Mouse (Mus musculus): Measurements from ENCODE around the gene F13a1. TPM values are rescaled to one million over a fixed set of nuclear protein-coding genes. Genes with fewer than 3 reads are reported as not detected.

Gene F13a1
- polyA plus RNA-seq, 1 experiment = 0.73 TPM

GRCm38 (mm10) chr13:36962926-36963325 is 87.1 kb downstream of the F13a1 start:
- DNase-seq (ENCODE audit: low read depth, low spot score) = no peak

GRCm38 (mm10) chr13:36958996-36959395 is 91.0 kb downstream of the F13a1 start:
- WGBS = 50% methylated on average over 3 of the region's 3 CpGs
- DNase-seq (ENCODE audit: low read depth, low spot score) = no peak

- 89% methylated on average over 3 of the region's 3 CpGs for WGBS
- no peak for DNase-seq (ENCODE audit: low read depth, low spot score)
Measured at GRCm38 (mm10) chr13:36954937-36955336, 95.1 kb downstream of the F13a1 start.

- DNase-seq (ENCODE audit: low read depth, low spot score) = no peak
Measured at GRCm38 (mm10) chr13:36953676-36954075, 96.4 kb downstream of the F13a1 start.

GRCm38 (mm10) chr13:36941891-36942290 is 108.2 kb downstream of the F13a1 start:
- DNase-seq (ENCODE audit: low read depth, low spot score) = no peak
- 83% methylated on average over 3 of the region's 3 CpGs for WGBS

GRCm38 (mm10) chr13:36932066-36932465 is 118.0 kb downstream of the F13a1 start:
- no peak for DNase-seq (ENCODE audit: low read depth, low spot score)

GRCm38 (mm10) chr13:36919737-36920136 is 130.3 kb downstream of the F13a1 start:
- DNase-seq (ENCODE audit: low read depth, low spot score) = no peak
- WGBS = 81% methylated on average over 4 of the region's 4 CpGs

More at GRCm38 (mm10) chr13:36932066-36932465, 118.0 kb downstream of the F13a1 start:
- 83% methylated on average over 9 of the region's 9 CpGs for WGBS

GRCm38 (mm10) chr13:36903885-36904284 is 146.2 kb downstream of the F13a1 start:
- 67% methylated on average over 4 of the region's 4 CpGs for WGBS
- DNase-seq (ENCODE audit: low read depth, low spot score) = no peak

- WGBS = 85% methylated on average over 1 of the region's 1 CpGs
Measured at GRCm38 (mm10) chr13:36903447-36903846, 146.6 kb downstream of the F13a1 start.

GRCm38 (mm10) chr13:36901603-36902002 is 148.4 kb downstream of the F13a1 start:
- no peak for DNase-seq (ENCODE audit: low read depth, low spot score)
- 60% methylated on average over 3 of the region's 3 CpGs for WGBS

More at GRCm38 (mm10) chr13:36903447-36903846, 146.6 kb downstream of the F13a1 start:
- DNase-seq (ENCODE audit: low read depth, low spot score) = no peak

- DNase-seq (ENCODE audit: low read depth, low spot score) = no peak
- 57% methylated on average over 3 of the region's 3 CpGs for WGBS
Measured at GRCm38 (mm10) chr13:36901016-36901415, 149.0 kb downstream of the F13a1 start.

GRCm38 (mm10) chr13:36896061-36896460 is 154.0 kb downstream of the F13a1 start:
- no peak for DNase-seq (ENCODE audit: low read depth, low spot score)
- 37% methylated on average over 3 of the region's 3 CpGs for WGBS

GRCm38 (mm10) chr13:36893762-36894161 is 156.3 kb downstream of the F13a1 start:
- WGBS = 92% methylated on average over 3 of the region's 3 CpGs
- DNase-seq (ENCODE audit: low read depth, low spot score) = no peak

- 82% methylated on average over 1 of the region's 1 CpGs for WGBS
- no peak for DNase-seq (ENCODE audit: low read depth, low spot score)
Measured at GRCm38 (mm10) chr13:36892216-36892615, 157.8 kb downstream of the F13a1 start.

- no peak for DNase-seq (ENCODE audit: low read depth, low spot score)
- 86% methylated on average over 7 of the region's 7 CpGs for WGBS
Measured at GRCm38 (mm10) chr13:36885973-36886372, 164.1 kb downstream of the F13a1 start.

- 54% methylated on average over 3 of the region's 3 CpGs for WGBS
- no peak for DNase-seq (ENCODE audit: low read depth, low spot score)
Measured at GRCm38 (mm10) chr13:36839111-36839510, 210.9 kb downstream of the F13a1 start.

Data from large intestine, adult 2 months (tissue).